Mouse (Mus musculus) ES-E14 (cell line): ENCODE measurements around the gene Serpine2. TPM values are rescaled to one million over a fixed set of nuclear protein-coding genes. Genes with fewer than 3 reads are reported as not detected.

Source experiments
- DNase-seq: peaks from one replicate; pipeline ENCODE4 v3.0.0-alpha.2; 2013; ENCODE audit warnings: low read depth, low spot score
- H3K27ac ChIP-seq: 2 replicates; pipeline ENCODE4 v1.5.1; 2012; ENCODE audit warnings: low read depth, mild to moderate bottlenecking, low read length, moderate library complexity, mixed read lengths; ENCODE audit not compliant: poor library complexity, insufficient read depth, severe bottlenecking
- H3K36me3 ChIP-seq: 2 replicates; pipeline ENCODE4 v1.6.1; 2012; ENCODE audit warnings: mild to moderate bottlenecking, low read length, moderate library complexity, mixed read lengths; ENCODE audit not compliant: control insufficient read depth, poor library complexity, insufficient read depth, severe bottlenecking
- H3K4me1 ChIP-seq, 2 experiments: fragments of 150-350 bp in 1 of 2; sonication (generic) in 1 of 2; 2 replicates each; pipeline ENCODE4 v1.6.1; 2012; ENCODE audit warnings: low read length in 2 of 2, mild to moderate bottlenecking in 1 of 2, mixed read lengths in 1 of 2; ENCODE audit not compliant: control insufficient read depth in 2 of 2, insufficient read depth in 2 of 2, poor library complexity in 1 of 2
- H3K4me3 ChIP-seq, 2 experiments: fragments of 150-350 bp in 1 of 2; sonication (generic) in 1 of 2; 2 replicates each; pipeline ENCODE4 v1.5.1; 2012; ENCODE audit warnings: low read length in 2 of 2, low read depth in 1 of 2, mild to moderate bottlenecking in 1 of 2, mixed read lengths in 1 of 2; ENCODE audit not compliant: insufficient read depth in 1 of 2, poor library complexity in 1 of 2, severe bottlenecking in 1 of 2
- H3K9ac ChIP-seq: 2 replicates; pipeline ENCODE4 v1.6.1; 2012; ENCODE audit warnings: low read depth, mild to moderate bottlenecking, low read length, mixed read lengths; ENCODE audit not compliant: poor library complexity, insufficient read depth, severe bottlenecking
- H3K9me3 ChIP-seq: fragments of 150-350 bp; sonication (generic); 2 replicates; pipeline ENCODE4 v1.6.1; 2012; ENCODE audit warnings: low read depth, mild to moderate bottlenecking, low read length; ENCODE audit not compliant: control insufficient read depth, insufficient read depth
- CHD2 ChIP-seq: IDR thresholded peaks from 2 replicates; pipeline ENCODE4 v1.6.1; 2014; ENCODE audit warnings: mild to moderate bottlenecking, low read depth, low read length, inconsistent platforms
- HCFC1 ChIP-seq: IDR thresholded peaks from 2 replicates; pipeline ENCODE4 v1.6.1; 2012; ENCODE audit warnings: low read length, inconsistent platforms, borderline replicate concordance; ENCODE audit not compliant: insufficient read depth
- MAFK ChIP-seq: IDR thresholded peaks from 2 replicates; pipeline ENCODE4 v1.6.1; 2014; ENCODE audit warnings: mild to moderate bottlenecking, low read depth, low read length, inconsistent platforms; ENCODE audit not compliant: insufficient read depth
- ZC3H11A ChIP-seq: IDR thresholded peaks from 2 replicates; pipeline ENCODE4 v1.6.1; 2012; ENCODE audit warnings: low read depth, mild to moderate bottlenecking, inconsistent platforms, low read length, borderline replicate concordance
- ZNF384 ChIP-seq: IDR thresholded peaks from 2 replicates; pipeline ENCODE4 v1.6.1; 2012; ENCODE audit warnings: low read depth, low read length, inconsistent platforms
- in situ Hi-C, 2 experiments: fragments of 600-800 bp; cut with MboI; formaldehyde crosslinking; loops; one replicate each; pipeline ENCODE4 v1.15.1; 2025; ENCODE audit warnings: low sequenced_read_pairs in 2 of 2, inconsistent platforms in 1 of 2; ENCODE audit not compliant: unreplicated experiment in 2 of 2
- total RNA-seq: library from RNA; depleted of rRNA; stranded (reverse); fragments of 300-350 nt; gene quantifications from 2 replicates; pipeline ENCODE4 v1.2.3, GENCODE M21; 2012

Serpine2 gene
- total RNA-seq, 1 experiment, result 37.0 TPM

DNA sequence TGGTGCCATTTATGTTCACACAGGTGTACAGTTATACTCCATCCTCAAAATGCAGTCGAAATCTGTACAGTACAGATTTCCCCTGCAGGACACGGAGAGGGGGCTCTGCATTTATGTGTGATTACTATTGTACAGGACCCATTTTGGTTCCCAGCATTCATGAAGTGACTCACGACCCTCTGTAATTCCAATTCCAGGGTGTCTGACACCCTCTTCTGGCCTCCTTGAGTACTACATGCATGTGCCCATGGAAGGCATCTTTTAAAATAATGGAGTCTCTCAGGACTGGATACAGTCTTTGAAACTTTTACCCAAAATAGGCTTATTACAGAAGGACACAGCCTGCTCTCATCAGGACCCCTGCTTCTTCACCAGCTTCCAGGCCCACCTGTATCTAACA, 78.5 kb downstream of the Serpine2 start:
- no peaks in the 10 kb centered on the region for H3K9me3 ChIP-seq
- DNase-seq, result peak; percentile 31
- no peak overlapping the region for H3K27ac ChIP-seq
- TF ChIP-seq ZNF384 (no peak), ZC3H11A (no peak), MAFK (no peak), CHD2 (no peak), HCFC1 (no peak)
- H3K9ac ChIP-seq, result no peak overlapping the region
- in situ Hi-C loops, result no loop called here
- H3K4me3 ChIP-seq, result no peak overlapping the region
- peaks cover 21% of the 10 kb centered on the region for H3K36me3 ChIP-seq
- no peaks in the 10 kb centered on the region for H3K4me1 ChIP-seq

DNA sequence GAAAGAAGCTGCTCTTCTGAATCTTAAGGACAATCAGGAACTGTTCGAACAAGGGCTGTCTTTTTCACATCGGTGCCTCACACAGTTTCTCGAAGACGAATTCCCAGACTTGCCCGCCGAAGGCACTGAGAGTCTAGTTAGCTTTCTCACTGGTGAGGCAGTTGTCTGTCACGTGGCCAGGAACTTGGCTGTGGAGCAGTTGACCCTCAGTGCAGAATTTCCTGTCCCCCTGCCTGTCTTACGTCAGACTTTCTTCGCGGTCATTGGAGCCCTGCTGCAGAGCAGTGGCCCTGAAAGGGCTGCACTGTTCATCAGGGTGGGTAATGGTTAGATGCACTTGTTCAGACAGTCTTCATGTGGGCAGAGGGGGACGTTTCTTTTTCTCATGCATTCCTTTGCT, 83.0 kb downstream of the Serpine2 start:
- Histone ChIP-seq H3K9ac (no peak overlapping the region), H3K9me3 (no peaks in the 10 kb centered on the region), H3K4me3 (no peak overlapping the region), H3K4me1 (peaks cover 0 to 2% of the 10 kb centered on the region in 2 experiments; a peak in 1 of 4 replicates), H3K27ac (no peak overlapping the region), H3K36me3 (peaks cover 21% of the 10 kb centered on the region)
- DNase-seq, result no peak
- TF ChIP-seq HCFC1, result no peak
- TF ChIP-seq ZC3H11A, result no peak
- no peak for TF ChIP-seq MAFK
- TF ChIP-seq ZNF384, result no peak
- no peak for TF ChIP-seq CHD2
- in situ Hi-C loops, result no loop called here

DNA sequence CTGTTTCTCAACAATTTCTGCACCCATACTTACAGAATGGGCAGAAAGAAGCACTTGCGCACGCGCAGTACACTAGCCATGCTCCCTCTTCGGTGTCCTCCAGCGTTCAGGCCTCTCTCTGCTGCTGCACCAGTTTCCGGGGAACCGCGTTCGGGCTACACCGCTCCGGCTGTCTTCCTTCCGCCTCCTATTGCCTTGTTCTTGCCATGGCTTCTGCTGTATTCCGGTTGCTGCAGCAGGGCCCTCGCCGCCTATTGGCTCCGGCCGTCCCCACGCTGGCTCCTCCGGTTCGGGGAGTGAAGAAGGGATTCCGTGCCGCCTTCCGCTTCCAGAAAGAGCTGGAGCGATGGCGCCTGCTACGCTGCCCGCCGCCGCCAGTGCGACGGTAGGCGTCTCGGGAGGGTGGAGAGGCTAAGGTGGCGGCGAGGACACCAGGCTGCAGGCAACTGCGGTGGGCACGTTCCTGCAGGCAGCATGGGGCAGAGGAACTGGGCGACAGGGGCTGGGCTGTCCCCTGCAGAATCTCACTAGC, 85.0 kb downstream of the Serpine2 start, which contains the start of the genes Mrpl44 and Wdfy1:
Mrpl44 (plus strand) TSS at position 92 of the 532 bp plus-strand sequence.
Wdfy1 (minus strand) TSS at position 217 of the 532 bp plus-strand sequence.
- H3K27ac ChIP-seq, result 0 out of 2 replicates have a peak within 1 kb of the TSS, but pooled peaks have one; percentile 1
- H3K4me3 ChIP-seq, result peak within 1 kb of the TSS; percentile 89 to 94
- H3K4me1 ChIP-seq, result peaks cover 0 to 2% of the 10 kb centered on the region in 2 experiments; a peak in 1 of 4 replicates
- H3K36me3 ChIP-seq, result peaks cover 11% of the 10 kb centered on the region
- in situ Hi-C loops, result no loop called here
- H3K9ac ChIP-seq, result peak within 1 kb of the TSS; percentile 98
- DNase-seq, result peak; percentile 89
- no peaks in the 10 kb centered on the region for H3K9me3 ChIP-seq
- no peak for TF ChIP-seq MAFK
- TF ChIP-seq HCFC1, result peak; percentile 92
- TF ChIP-seq CHD2, result 0 out of 2 replicates have a peak, but pooled peaks have one; percentile 22
- no peak for TF ChIP-seq ZNF384
- no peak for TF ChIP-seq ZC3H11A

DNA sequence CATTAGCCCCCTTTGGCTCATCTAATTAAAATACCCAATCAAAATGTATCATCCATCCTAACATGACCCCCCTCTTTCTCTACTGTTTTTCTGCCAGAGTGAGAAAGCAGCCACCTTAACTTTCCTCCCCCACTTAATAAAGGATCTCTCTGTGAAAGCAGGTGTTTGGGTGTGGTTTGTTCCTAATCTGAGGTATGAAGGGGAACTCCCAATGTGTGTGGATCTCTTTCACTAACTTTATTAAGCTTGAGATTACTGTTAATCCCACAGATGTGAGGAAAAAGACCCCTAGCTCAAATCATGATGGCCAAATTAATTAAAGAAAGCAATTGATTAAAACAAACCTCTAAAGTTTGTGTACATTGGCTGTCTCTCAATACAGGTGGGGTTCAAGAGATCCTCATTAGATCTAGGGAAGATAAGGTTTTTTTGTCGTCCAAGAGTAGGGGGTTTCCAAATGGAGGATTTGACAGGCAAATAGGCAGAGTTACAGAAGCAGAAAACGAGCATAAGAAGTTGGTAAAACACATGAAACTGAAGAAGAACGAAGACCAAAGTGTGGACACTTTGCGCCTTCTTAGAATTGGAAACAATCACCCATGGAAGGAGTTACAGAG, 86.7 kb downstream of the Serpine2 start:
- TF ChIP-seq MAFK (no peak), HCFC1 (no peak), CHD2 (no peak), ZNF384 (no peak), ZC3H11A (no peak)
- Histone ChIP-seq H3K4me3 (no peak overlapping the region), H3K9me3 (no peaks in the 10 kb centered on the region), H3K4me1 (peaks cover 0 to 2% of the 10 kb centered on the region in 2 experiments; a peak in 1 of 4 replicates), H3K27ac (no peak overlapping the region), H3K36me3 (peaks cover 7% of the 10 kb centered on the region), H3K9ac (no peak overlapping the region)
- DNase-seq, result no peak
- in situ Hi-C loops, result no loop called here
